In the genomic region with DNA sequence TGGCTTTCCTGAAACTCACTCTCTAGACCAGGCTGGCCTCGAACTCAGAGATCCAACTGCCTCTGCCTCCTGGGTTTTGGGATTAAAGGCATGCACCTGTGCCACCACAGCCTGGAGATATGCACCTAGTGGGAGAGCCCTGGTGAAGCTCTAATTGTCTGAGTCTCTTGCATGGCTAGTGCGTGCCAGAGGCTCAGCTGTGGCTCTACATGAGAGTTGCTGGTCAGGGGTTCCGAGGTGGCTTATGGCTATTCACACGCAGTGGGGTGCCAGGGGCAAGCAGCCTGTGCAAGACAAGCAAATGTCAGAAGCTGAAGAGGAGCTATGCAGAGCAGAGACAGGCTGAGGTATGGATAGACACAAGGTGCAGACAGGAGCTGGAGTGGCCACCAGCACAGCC, we compare ENCODE assay signal across 22 mouse cellular contexts. TPM values are rescaled to one million over a fixed set of nuclear protein-coding genes. Genes with fewer than 3 reads are reported as not detected.
A peak's percentile ranks its signal among the peaks of the same experiment; 100 is the strongest.
DNase-seq lines count a peak whose midpoint lies in the region; ATAC-seq and TF ChIP-seq lines count a peak whose summit lies in the region.
"Had no signal": no experiment of that assay in that cellular context is flagged by ENCODE, and none has a peak within 500 bp of the region (broad histone marks: within the 10 kb centered on the region; RNA-seq: fewer than 3 reads in every experiment).

No protein-coding gene starts in this region.

- DNase-seq in gastrocnemius, postnatal 25 days: peak; percentile 5
- no peak for DNase-seq in gastrocnemius, postnatal 14 days
- no peak for DNase-seq in left cerebral cortex, adult 2 months (ENCODE audit: extremely low spot score in 1 of 2, low spot score in 2 of 2)
- DNase-seq in left cerebral cortex, postnatal 25 days (ENCODE audit: low spot score in 2 of 2): no peak
- DNase-seq in limb, embryonic 10.5 days (ENCODE audit: low spot score): no peak
- DNase-seq in left cerebral cortex, postnatal 4 days: no peak
- DNase-seq: heart, postnatal 36 days; retina, postnatal 1 day; thymus, postnatal 25 days had no signal

- 82% methylated on average over 4 of the region's 4 CpGs for WGBS in limb, embryonic 10.5 days
- WGBS in neural tube, embryonic 14.5 days: 82% methylated on average over 4 of the region's 4 CpGs

- intact Hi-C loops in gastrocnemius, postnatal 14 days (cut with DNase I; ENCODE audit: low total_unique reads): loop anchor here (5.0 kb wide), 1 partner anchor 122 kb away; no protein-coding TSS in a partner anchor
- intact Hi-C loops in left cerebral cortex, adult 2 months (cut with DNase I): loop anchor here (1.0 to 5.0 kb wide), 2 partner anchors 72 to 122 kb away; a partner anchor contains a TSS
- intact Hi-C loops in left cerebral cortex, postnatal 25 days (cut with DNase I): loop anchor here (2.0 to 5.0 kb wide), 2 partner anchors 120 to 172 kb away; no protein-coding TSS in a partner anchor
- intact Hi-C loops in left cerebral cortex, postnatal 4 days (cut with DNase I): loop anchor here (5.0 kb wide), 2 partner anchors 52 to 127 kb away; no protein-coding TSS in a partner anchor

- H3K36me3 ChIP-seq in limb, embryonic 10.5 days: peaks cover 21% of the 10 kb centered on the region
- peaks cover 7% of the 10 kb centered on the region; the same call in 1 of the 2 replicates for H3K36me3 ChIP-seq in neural tube, embryonic 14.5 days (ENCODE audit: control insufficient read depth, insufficient read depth, low read length)

- H3K4me3 ChIP-seq in left cerebral cortex, adult 2 months: no peak overlapping the region
- H3K4me3 ChIP-seq in limb, embryonic 10.5 days: no peak overlapping the region
- no peak overlapping the region for H3K4me3 ChIP-seq in neural tube, embryonic 14.5 days (ENCODE audit: low read depth, low read length)
- H3K4me3 ChIP-seq: heart, embryonic 12.5 days; neural tube, embryonic 12.5 days had no signal

- H3K9me3 ChIP-seq in limb, embryonic 10.5 days (replicated peaks): no peaks in the 10 kb centered on the region
- H3K9me3 ChIP-seq in neural tube, embryonic 14.5 days (ENCODE audit: control insufficient read depth, low read length): no peaks in the 10 kb centered on the region
- H3K9me3 ChIP-seq: heart, embryonic 12.5 days; neural tube, embryonic 12.5 days had no signal

- peak overlapping the region; percentile 85; the same call in 1 of the 2 replicates for H3K27ac ChIP-seq in left cerebral cortex, adult 2 months
- 0 out of 2 replicates have a peak overlapping the region, but pooled peaks have one; percentile 7 for H3K27ac ChIP-seq in limb, embryonic 10.5 days
- H3K27ac ChIP-seq in neural tube, embryonic 14.5 days (ENCODE audit: low read depth, low read length): peak overlapping the region; percentile 89; the same call in 1 of the 2 replicates
- H3K27ac ChIP-seq: neural tube, embryonic 12.5 days had no signal

- ATAC-seq in neural tube, embryonic 14.5 days (ENCODE audit: low read depth): no peak
- ATAC-seq: intestine, postnatal 0 days had no signal

- no peaks in the 10 kb centered on the region for H3K27me3 ChIP-seq in limb, embryonic 10.5 days (ENCODE audit: low read depth, poor library complexity, severe bottlenecking)
- H3K27me3 ChIP-seq in neural tube, embryonic 14.5 days (ENCODE audit: control insufficient read depth, insufficient read depth, low read length): no peaks in the 10 kb centered on the region
- H3K27me3 ChIP-seq: heart, embryonic 12.5 days; neural tube, embryonic 12.5 days had no signal

- H3K4me1 ChIP-seq in limb, embryonic 10.5 days: peaks cover 37% of the 10 kb centered on the region
- H3K4me1 ChIP-seq in neural tube, embryonic 14.5 days (ENCODE audit: control insufficient read depth, insufficient read depth, low read length): peaks cover 24% of the 10 kb centered on the region

- TF ChIP-seq CTCF in left cerebral cortex, adult 2 months (IDR thresholded peaks at IDR 0.05): no peak

- peak overlapping the region; percentile 65; the same call in 1 of the 2 replicates for H3K4me2 ChIP-seq in neural tube, embryonic 14.5 days (ENCODE audit: low read depth, low read length)

- H3K9ac ChIP-seq in neural tube, embryonic 14.5 days (replicated peaks; ENCODE audit: low read depth, low read length): 0 out of 2 replicates have a peak overlapping the region, but pooled peaks have one; percentile 8
- H3K9ac ChIP-seq: heart, embryonic 12.5 days; lung, embryonic 14.5 days; neural tube, embryonic 12.5 days had no signal

RNA-seq across cellular contexts. Expression of a gene that starts 1.9 kb away (rescaled TPM):
- 100 to 1,000 TPM; 133 to 135 TPM for total RNA-seq in gastrocnemius, postnatal 25 days (2021)
- total RNA-seq in gastrocnemius, postnatal 14 days (2021): 100 to 1,000 TPM; 101 to 117 TPM
- total RNA-seq in left cerebral cortex, adult 2 months (2021): 10 to 100 TPM; 31.8 to 34.6 TPM
- 10 to 100 TPM; 33.5 to 34.1 TPM for total RNA-seq in left cerebral cortex, postnatal 25 days (2021)
- 12.2 and 14.6 TPM in 2 replicates for polyA plus RNA-seq in limb, embryonic 10.5 days (2016; fragmentation: Nextera tagmentation; extraction: Ambion mirVana)
- polyA plus RNA-seq in neural tube, embryonic 14.5 days (2014; fragmentation: Nextera tagmentation; extraction: Ambion mirVana): 20.4 and 23.5 TPM in 2 replicates
- total RNA-seq in left cerebral cortex, postnatal 4 days (2021): 10 to 100 TPM; 41.4 to 45.7 TPM

RNA-seq across cellular contexts. Expression of a gene that starts 21.9 kb away (rescaled TPM):
- 1 to 10 TPM; 2.8 to 3.0 TPM for total RNA-seq in gastrocnemius, postnatal 25 days (2021)
- 1 to 10 TPM; 5.3 to 7.1 TPM for total RNA-seq in gastrocnemius, postnatal 14 days (2021)
- total RNA-seq in left cerebral cortex, adult 2 months (2021): 1 to 10 TPM; 6.9 to 7.2 TPM
- 1 to 10 TPM; 5.2 to 5.4 TPM for total RNA-seq in left cerebral cortex, postnatal 25 days (2021)
- 3.0 TPM in 2 replicates for polyA plus RNA-seq in limb, embryonic 10.5 days (2016; fragmentation: Nextera tagmentation; extraction: Ambion mirVana)
- 0.92 and 1.7 TPM in 2 replicates for polyA plus RNA-seq in neural tube, embryonic 14.5 days (2014; fragmentation: Nextera tagmentation; extraction: Ambion mirVana)
- total RNA-seq in left cerebral cortex, postnatal 4 days (2021): 1 to 10 TPM; 3.4 to 3.7 TPM

RNA-seq across cellular contexts. Expression of a gene that starts 36.0 kb away (rescaled TPM):
- total RNA-seq in gastrocnemius, postnatal 25 days (2021): 10 to 100 TPM; 27.1 to 31.8 TPM
- 10 to 100 TPM; 20.8 to 22.0 TPM for total RNA-seq in gastrocnemius, postnatal 14 days (2021)
- 10 to 100 TPM; 70.7 to 74.1 TPM for total RNA-seq in left cerebral cortex, adult 2 months (2021)
- 10 to 100 TPM; 68.3 to 71.4 TPM for total RNA-seq in left cerebral cortex, postnatal 25 days (2021)
- polyA plus RNA-seq in limb, embryonic 10.5 days (2016; fragmentation: Nextera tagmentation; extraction: Ambion mirVana): 44.5 and 44.8 TPM in 2 replicates
- 21.0 and 26.9 TPM in 2 replicates for polyA plus RNA-seq in neural tube, embryonic 14.5 days (2014; fragmentation: Nextera tagmentation; extraction: Ambion mirVana)
- total RNA-seq in left cerebral cortex, postnatal 4 days (2021): 10 to 100 TPM; 48.9 to 50.2 TPM

RNA-seq across cellular contexts. Expression of a gene that starts 38.0 kb away (rescaled TPM):
- 10 to 100 TPM; 35.3 to 39.1 TPM for total RNA-seq in gastrocnemius, postnatal 25 days (2021)
- total RNA-seq in gastrocnemius, postnatal 14 days (2021): 10 to 100 TPM; 32.8 to 55.8 TPM
- 10 to 100 TPM in 1 of 2 experiments, 1 to 10 TPM in 1; 7.7 to 11.4 TPM for total RNA-seq in left cerebral cortex, adult 2 months (2021)
- total RNA-seq in left cerebral cortex, postnatal 25 days (2021): 10 to 100 TPM in 1 of 2 experiments, 1 to 10 TPM in 1; 7.6 to 10.3 TPM
- 78.2 and 89.7 TPM in 2 replicates for polyA plus RNA-seq in limb, embryonic 10.5 days (2016; fragmentation: Nextera tagmentation; extraction: Ambion mirVana)
- polyA plus RNA-seq in neural tube, embryonic 14.5 days (2014; fragmentation: Nextera tagmentation; extraction: Ambion mirVana): 6.9 and 13.2 TPM in 2 replicates
- total RNA-seq in left cerebral cortex, postnatal 4 days (2021): 1 to 10 TPM; 4.5 to 6.1 TPM

RNA-seq across cellular contexts. Expression of a gene that starts 45.4 kb away (rescaled TPM):
- not detected for total RNA-seq in gastrocnemius, postnatal 25 days (2021)
- not detected for total RNA-seq in gastrocnemius, postnatal 14 days (2021)
- not detected for total RNA-seq in left cerebral cortex, adult 2 months (2021)
- total RNA-seq in left cerebral cortex, postnatal 25 days (2021): not detected
- polyA plus RNA-seq in limb, embryonic 10.5 days (2016; fragmentation: Nextera tagmentation; extraction: Ambion mirVana): not detected in 2 replicates
- polyA plus RNA-seq in neural tube, embryonic 14.5 days (2014; fragmentation: Nextera tagmentation; extraction: Ambion mirVana): not detected in 2 replicates
- not detected for total RNA-seq in left cerebral cortex, postnatal 4 days (2021)
- total RNA-seq: ES-E14; gastrocnemius, postnatal 4 days; heart, postnatal 36 days; left cerebral cortex, postnatal 14 days; liver, adult 2 months had no signal
- polyA plus RNA-seq: embryonic facial prominence, embryonic 11.5 days; erythroblast, embryonic 14.5 days; frontal cortex, adult 2 months; heart, embryonic 12.5 days; intestine, postnatal 0 days; liver, adult 2 months; lung, embryonic 14.5 days; macrophage; neural tube, embryonic 12.5 days had no signal

Comparison
In these comparisons a context has a peak if more than half of its experiments do, and no peak if none do; other contexts are left out.
1. H3K27ac ChIP-seq: peak in every context shown above with its lines; median percentile 89 in neural tube, embryonic 14.5 days; 85 in left cerebral cortex, adult 2 months; 7 in limb, embryonic 10.5 days.